Comparison of ENCODE assay signal across 8 mouse cellular contexts in genomic region chr9:57761563-57762551, GRCm38 (mm10). TPM values are rescaled to one million over a fixed set of nuclear protein-coding genes. Genes with fewer than 3 reads are reported as not detected.
DNase-seq lines count a peak whose midpoint lies in the region; ATAC-seq lines count a peak whose summit lies in the region.

No protein-coding gene starts in this region.

- H3K4me3 ChIP-seq in heart, embryonic 11.5 days (ENCODE audit: low read depth, low read length) = 0 out of 2 replicates have a peak overlapping the region, but pooled peaks have one; percentile 91
- no peak overlapping the region for H3K4me3 ChIP-seq in hindbrain, embryonic 12.5 days
- peak overlapping the region; percentile 87 for H3K4me3 ChIP-seq in liver, embryonic 12.5 days

- peak overlapping the region; percentile 98; the same call in 1 of the 2 replicates for H3K9ac ChIP-seq in heart, embryonic 11.5 days (ENCODE audit: low read depth, low read length)
- H3K9ac ChIP-seq in hindbrain, embryonic 12.5 days = peak overlapping the region; percentile 14; the same call in 1 of the 2 replicates
- H3K9ac ChIP-seq in liver, embryonic 12.5 days = peak overlapping the region; percentile 98

- ATAC-seq in heart, embryonic 11.5 days (replicated peaks; ENCODE audit: insufficient number of reproducible peaks, low FRiP score, low TSS enrichment) = no peak
- ATAC-seq in hindbrain, embryonic 12.5 days (ENCODE audit: low FRiP score) = no peak
- ATAC-seq in liver, embryonic 12.5 days = no peak

- DNase-seq in heart, postnatal 10 days = no peak
- DNase-seq in adipocyte (ENCODE audit: low spot score) = peak; percentile 44
- peak; percentile 57 for DNase-seq in thymus, postnatal 25 days
- DNase-seq in embryo, embryonic 9.5 days (ENCODE audit: extremely low spot score) = no peak
- no peak for DNase-seq in retina, postnatal 1 day

- H3K4me2 ChIP-seq in heart, embryonic 11.5 days = peak overlapping the region; percentile 95
- peak overlapping the region; percentile 98; the same call in 1 of the 2 replicates for H3K4me2 ChIP-seq in hindbrain, embryonic 12.5 days (replicated peaks)
- peak overlapping the region; percentile 92 for H3K4me2 ChIP-seq in liver, embryonic 12.5 days

- no peaks in the 10 kb centered on the region for H3K27me3 ChIP-seq in heart, embryonic 11.5 days (ENCODE audit: control insufficient read depth, insufficient read depth, low read length)
- H3K27me3 ChIP-seq in hindbrain, embryonic 12.5 days = no peaks in the 10 kb centered on the region
- peaks cover 6% of the 10 kb centered on the region; the same call in 1 of the 2 replicates for H3K27me3 ChIP-seq in liver, embryonic 12.5 days (replicated peaks)

- H3K27ac ChIP-seq in heart, embryonic 11.5 days (ENCODE audit: low read depth, low read length) = no peak overlapping the region
- 0 out of 2 replicates have a peak overlapping the region, but pooled peaks have one; percentile 12 for H3K27ac ChIP-seq in hindbrain, embryonic 12.5 days
- H3K27ac ChIP-seq in liver, embryonic 12.5 days = peak overlapping the region; percentile 99

- intact Hi-C loops in heart, postnatal 10 days (cut with DNase I) = loop anchor here (5.0 to 10.0 kb wide), 4 partner anchors 150 to 617 kb away; partner anchors contain the start of genes Cox5a, Neil1 and Ubl7

- H3K36me3 ChIP-seq in heart, embryonic 11.5 days (ENCODE audit: control insufficient read depth, insufficient read depth, low read length) = peaks cover 36% of the 10 kb centered on the region
- peaks cover 49% of the 10 kb centered on the region for H3K36me3 ChIP-seq in hindbrain, embryonic 12.5 days
- H3K36me3 ChIP-seq in liver, embryonic 12.5 days = peaks cover 64% of the 10 kb centered on the region

- WGBS in heart, embryonic 11.5 days (ENCODE audit: insufficient replicate concordance) = 88% methylated on average over 13 of the region's 13 CpGs
- 93% methylated on average over 13 of the region's 13 CpGs for WGBS in hindbrain, embryonic 12.5 days
- 94% methylated on average over 13 of the region's 13 CpGs for WGBS in liver, embryonic 12.5 days (ENCODE audit: insufficient replicate concordance)

- peaks cover 38% of the 10 kb centered on the region for H3K4me1 ChIP-seq in heart, embryonic 11.5 days (ENCODE audit: control insufficient read depth, insufficient read depth, low read length)
- peaks cover 37% of the 10 kb centered on the region for H3K4me1 ChIP-seq in hindbrain, embryonic 12.5 days
- peaks cover 85% of the 10 kb centered on the region for H3K4me1 ChIP-seq in liver, embryonic 12.5 days

- no peaks in the 10 kb centered on the region for H3K9me3 ChIP-seq in heart, embryonic 11.5 days (replicated peaks; ENCODE audit: control insufficient read depth, low read length)
- H3K9me3 ChIP-seq in hindbrain, embryonic 12.5 days (replicated peaks) = no peaks in the 10 kb centered on the region
- no peaks in the 10 kb centered on the region for H3K9me3 ChIP-seq in liver, embryonic 12.5 days (replicated peaks)

RNA-seq across cellular contexts. Expression of gene Clk3, which starts 3.8 kb away (rescaled TPM):
- polyA plus RNA-seq in heart, embryonic 11.5 days (2014; fragmentation: Nextera tagmentation; extraction: Ambion mirVana) = 64.2 and 73.5 TPM in 2 replicates
- total RNA-seq in heart, postnatal 10 days (2021) = 10 to 100 TPM; 35.2 to 37.9 TPM
- 81.8 and 82.5 TPM in 2 replicates for polyA plus RNA-seq in hindbrain, embryonic 12.5 days (2016; fragmentation: Nextera tagmentation; extraction: Ambion mirVana)
- 99.8 and 104 TPM in 2 replicates for polyA plus RNA-seq in liver, embryonic 12.5 days (2016; fragmentation: Nextera tagmentation; extraction: Ambion mirVana)

RNA-seq across cellular contexts. Expression of gene Edc3, which starts 53.5 kb away (rescaled TPM):
- 14.3 and 15.5 TPM in 2 replicates for polyA plus RNA-seq in heart, embryonic 11.5 days (2014; fragmentation: Nextera tagmentation; extraction: Ambion mirVana)
- total RNA-seq in heart, postnatal 10 days (2021) = 10 to 100 TPM in 1 of 2 experiments, 1 to 10 TPM in 1; 8.2 to 10.3 TPM
- polyA plus RNA-seq in hindbrain, embryonic 12.5 days (2016; fragmentation: Nextera tagmentation; extraction: Ambion mirVana) = 39.4 and 40.3 TPM in 2 replicates
- 21.2 and 22.2 TPM in 2 replicates for polyA plus RNA-seq in liver, embryonic 12.5 days (2016; fragmentation: Nextera tagmentation; extraction: Ambion mirVana)

Comparison
In these comparisons a context has a peak if more than half of its experiments do, and no peak if none do; other contexts are left out.
1. H3K9ac ChIP-seq: peak in every context shown above with its lines; median percentile 98 in heart, embryonic 11.5 days; 98 in liver, embryonic 12.5 days; 14 in hindbrain, embryonic 12.5 days.
2. DNase-seq: peak in adipocyte (single experiment) and thymus, postnatal 25 days (single experiment); none in heart, postnatal 10 days (0 of 2), embryo, embryonic 9.5 days (single experiment) and retina, postnatal 1 day (single experiment).
3. Peak in every context shown above with its lines, with median percentiles within 50 percentile points of each other: H3K4me2 ChIP-seq.